Mouse (Mus musculus): Measurements from ENCODE around the gene Daam1.

- TF ChIP-seq POLR2A (IDR thresholded peaks at IDR 0.05; ENCODE audit: extremely low read depth, insufficient read depth, low read length) (no peak), CTCF (IDR thresholded peaks at IDR 0.05; ENCODE audit: extremely low read depth, insufficient read depth, low read length) (no peak)
Measured at GRCm38 (mm10) chr12:72041238-72041637, 210.4 kb downstream of the Daam1 start.

Measured in cortical plate, adult 2 months (tissue).